Mouse (Mus musculus): ENCODE results near the gene Scarf1.

GRCm38 (mm10) chr11:75574378-75575123, 61.2 kb downstream of the Scarf1 start:
- TF ChIP-seq CTCF (IDR thresholded peaks at IDR 0.05; ENCODE audit: control insufficient read depth, insufficient read depth, insufficient read length): no peak
- no peak for TF ChIP-seq USF1 (IDR thresholded peaks at IDR 0.05; ENCODE audit: low read depth)
- no peak for TF ChIP-seq MAX (IDR thresholded peaks at IDR 0.05)
- TF ChIP-seq CEBPB (IDR thresholded peaks at IDR 0.05; ENCODE audit: low read depth): no peak
- TF ChIP-seq MYOG (IDR thresholded peaks at IDR 0.05; ENCODE audit: control insufficient read depth, extremely low read depth, insufficient read length): no peak
